Mouse (Mus musculus) layer of hippocampus, postnatal 36 days (tissue): ENCODE results near the gene Rad9b. TPM values are rescaled to one million over a fixed set of nuclear protein-coding genes. Genes with fewer than 3 reads are reported as not detected.

Experiments
- DNase-seq, 2 experiments: peaks; one replicate each; pipeline ENCODE4 v3.0.0; 2022
- total RNA-seq, 2 experiments: library from RNA; stranded (reverse); gene quantifications; 2 replicates each; pipeline ENCODE4 v1.2.3; 2021

The Rad9b gene
- 1 to 10 TPM; 4.5 to 4.9 TPM for total RNA-seq

- DNase-seq, result peak; percentile 95 to 96
Observed at GRCm38 (mm10) chr5:122353807-122354491, at the start of gene Rad9b, which contains the start of gene Vps29. Rad9b (minus strand) TSS chr5:122354233. Vps29 (plus strand) TSS chr5:122354369.

- no peak for DNase-seq
Observed at GRCm38 (mm10) chr5:122403362-122403761, 49.3 kb upstream of the Rad9b start.

- DNase-seq, result peak in 1 of 2 experiments; percentile 51
Observed at GRCm38 (mm10) chr5:122402772-122403171, 48.7 kb upstream of the Rad9b start.

GRCm38 (mm10) chr5:122402160-122402559 is 48.1 kb upstream of the Rad9b start:
- no peak for DNase-seq

- peak; percentile 70 to 75 for DNase-seq
Observed at GRCm38 (mm10) chr5:122401303-122401640, 47.2 kb upstream of the Rad9b start.

GRCm38 (mm10) chr5:122400628-122401302 is 46.7 kb upstream of the Rad9b start:
- peak; percentile 53 to 56 for DNase-seq

- DNase-seq, result no peak
Observed at GRCm38 (mm10) chr5:122399871-122400270, 45.8 kb upstream of the Rad9b start.

- no peak for DNase-seq
Observed at GRCm38 (mm10) chr5:122397495-122397894, 43.5 kb upstream of the Rad9b start.

- DNase-seq, result no peak
Observed at GRCm38 (mm10) chr5:122396791-122397190, 42.8 kb upstream of the Rad9b start.

GRCm38 (mm10) chr5:122393887-122394286 is 39.9 kb upstream of the Rad9b start:
- DNase-seq, result no peak

- DNase-seq, result no peak
Observed at GRCm38 (mm10) chr5:122392227-122393004, 38.4 kb upstream of the Rad9b start.

- DNase-seq, result peak; percentile 88 to 89
Observed at GRCm38 (mm10) chr5:122391786-122392180, 37.8 kb upstream of the Rad9b start, which contains the start of gene Arpc3. Arpc3 (plus strand) TSS chr5:122391878.

- no peak for DNase-seq
Observed at GRCm38 (mm10) chr5:122391178-122391785, 37.2 kb upstream of the Rad9b start.

GRCm38 (mm10) chr5:122390671-122391070 is 36.6 kb upstream of the Rad9b start:
- no peak for DNase-seq

- no peak for DNase-seq
Observed at GRCm38 (mm10) chr5:122390006-122390405, 36.0 kb upstream of the Rad9b start.

GRCm38 (mm10) chr5:122379374-122380155 is 25.5 kb upstream of the Rad9b start:
- DNase-seq, result peak; percentile 80 to 82

- no peak for DNase-seq
Observed at GRCm38 (mm10) chr5:122378171-122378570, 24.1 kb upstream of the Rad9b start.

- DNase-seq, result no peak
Observed at GRCm38 (mm10) chr5:122377101-122377833, 23.2 kb upstream of the Rad9b start.

- no peak for DNase-seq
Observed at GRCm38 (mm10) chr5:122372878-122373277, 18.8 kb upstream of the Rad9b start.

- DNase-seq, result peak; percentile 99 to 100
Observed at GRCm38 (mm10) chr5:122372192-122372769, 18.2 kb upstream of the Rad9b start, which contains the start of gene Fam216a. Fam216a (minus strand) TSS chr5:122372364.
